Mouse (Mus musculus) megakaryocyte-erythroid progenitor cell, adult 5-6 weeks (primary cell): ENCODE measurements around the gene Cst13. TPM values are rescaled to one million over a fixed set of nuclear protein-coding genes. Genes with fewer than 3 reads are reported as not detected.

Experiments
- ATAC-seq: replicated peaks from 2 replicates; pipeline ENCODE4 v1.8.0; 2016; ENCODE audit warnings: mild to moderate bottlenecking, inconsistent platforms; ENCODE audit not compliant: severe bottlenecking, poor library complexity, low FRiP score, low TSS enrichment
- total RNA-seq, 2 experiments: library from RNA; stranded (forward) in 1 of 2; stranded (reverse) in 1 of 2; fragments of 200-1000, 215-1000 nt in 1 of 2; fragments of >200 nt in 1 of 2; fragmentation: Nextera tagmentation in 1 of 2; gene quantifications; 2 replicates each; pipeline ENCODE4 v1.2.3; 2014 to 2017

Cst13 gene
- total RNA-seq, 2 experiments from 2014 or later = not detected

GRCm38 (mm10) chr2:148872860-148873259, 53.0 kb downstream of the Cst13 start:
- ATAC-seq = no peak

- ATAC-seq = 0 out of 2 replicates have a peak, but pooled peaks have one; percentile 11
These were observed 54.3 kb downstream of the Cst13 start for GRCm38 (mm10) chr2:148874224-148874616.

- peak; percentile 79 for ATAC-seq
These were observed 54.9 kb downstream of the Cst13 start for GRCm38 (mm10) chr2:148874617-148875334.

GRCm38 (mm10) chr2:148875335-148875811, 55.5 kb downstream of the Cst13 start, which contains the start of gene Cst3:
Gene Cst3 (minus strand): TSS chr2:148875692.
- peak; percentile 97 for ATAC-seq

- no peak for ATAC-seq
These were observed 57.3 kb downstream of the Cst13 start for GRCm38 (mm10) chr2:148877016-148877770.

- no peak for ATAC-seq
These were observed 58.8 kb downstream of the Cst13 start for GRCm38 (mm10) chr2:148878641-148879130.

GRCm38 (mm10) chr2:148879199-148879598, 59.3 kb downstream of the Cst13 start:
- ATAC-seq = no peak

Other genes starting within 250 kb of the Cst13 start
- gene Nxt1, start 147.5 kb upstream of the Cst13 start, total RNA-seq (2014; fragmentation: Nextera tagmentation) = 52.4 and 72.0 TPM in 2 replicates
- gene Nxt1, start 147.5 kb upstream of the Cst13 start, total RNA-seq (2017) = 29.0 and 31.2 TPM in 2 replicates
- gene Gzf1, start 139.1 kb upstream of the Cst13 start, total RNA-seq (2014; fragmentation: Nextera tagmentation) = 13.4 and 13.5 TPM in 2 replicates
- 13.5 and 14.1 TPM in 2 replicates for gene Gzf1, start 139.1 kb upstream of the Cst13 start, total RNA-seq (2017)
- gene Napb, start 87.6 kb upstream of the Cst13 start, total RNA-seq (2014; fragmentation: Nextera tagmentation) = 0.98 and 1.7 TPM in 2 replicates
- gene Napb, start 87.6 kb upstream of the Cst13 start, total RNA-seq (2017) = 0.23 TPM in 1 of 2 replicates, not detected in the other
- gene Cstl1, start 69.7 kb upstream of the Cst13 start, total RNA-seq (2014; fragmentation: Nextera tagmentation) = not detected in 2 replicates
- gene Cstl1, start 69.7 kb upstream of the Cst13 start, total RNA-seq (2017) = not detected in 2 replicates
- gene Cst11, start 48.6 kb upstream of the Cst13 start, total RNA-seq (2014; fragmentation: Nextera tagmentation) = not detected in 2 replicates
- not detected in 2 replicates for gene Cst11, start 48.6 kb upstream of the Cst13 start, total RNA-seq (2017)
- not detected in 2 replicates for gene 8030411F24Rik, start 38.1 kb upstream of the Cst13 start, total RNA-seq (2014; fragmentation: Nextera tagmentation)
- not detected in 2 replicates for gene 8030411F24Rik, start 38.1 kb upstream of the Cst13 start, total RNA-seq (2017)
- not detected in 2 replicates for gene Cst12, start 30.7 kb upstream of the Cst13 start, total RNA-seq (2014; fragmentation: Nextera tagmentation)
- gene Cst12, start 30.7 kb upstream of the Cst13 start, total RNA-seq (2017) = not detected in 2 replicates
- gene Cst8, start 21.3 kb upstream of the Cst13 start, total RNA-seq (2014; fragmentation: Nextera tagmentation) = not detected in 2 replicates
- gene Cst8, start 21.3 kb upstream of the Cst13 start, total RNA-seq (2017) = not detected in 2 replicates
- gene Cst9, start 15.1 kb downstream of the Cst13 start, total RNA-seq (2014; fragmentation: Nextera tagmentation) = not detected in 2 replicates
- not detected in 2 replicates for gene Cst9, start 15.1 kb downstream of the Cst13 start, total RNA-seq (2017)
- not detected in 2 replicates for gene 9230104L09Rik, start 45.0 kb downstream of the Cst13 start, total RNA-seq (2014; fragmentation: Nextera tagmentation)
- gene 9230104L09Rik, start 45.0 kb downstream of the Cst13 start, total RNA-seq (2017) = not detected in 2 replicates
- 63.1 and 74.4 TPM in 2 replicates for gene Cst3, start 55.6 kb downstream of the Cst13 start, total RNA-seq (2014; fragmentation: Nextera tagmentation)
- 114 and 133 TPM in 2 replicates for gene Cst3, start 55.6 kb downstream of the Cst13 start, total RNA-seq (2017)
- not detected in 2 replicates for gene Gm1330, start 183.2 kb downstream of the Cst13 start, total RNA-seq (2014; fragmentation: Nextera tagmentation)
- gene Gm1330, start 183.2 kb downstream of the Cst13 start, total RNA-seq (2017) = not detected in 2 replicates
- not detected in 2 replicates for gene Gm10750, start 197.2 kb downstream of the Cst13 start, total RNA-seq (2014; fragmentation: Nextera tagmentation)
- not detected in 2 replicates for gene Gm10750, start 197.2 kb downstream of the Cst13 start, total RNA-seq (2017)